Mouse (Mus musculus) C2C12 (cell line): ENCODE data around the gene Ly6g5c. TPM values are rescaled to one million over a fixed set of nuclear protein-coding genes. Genes with fewer than 3 reads are reported as not detected.

Source experiments
- H3K27me3 ChIP-seq: one replicate; pipeline ENCODE4 v1.6.1; 2011; ENCODE audit not compliant: control insufficient read depth, insufficient read depth, insufficient read length
- H3K36me3 ChIP-seq: one replicate; pipeline ENCODE4 v1.6.1; 2011; ENCODE audit not compliant: control insufficient read depth, insufficient read depth
- H3K4me3 ChIP-seq: one replicate; pipeline ENCODE4 v1.5.1; 2011; ENCODE audit warnings: mild to moderate bottlenecking, control low read depth; ENCODE audit not compliant: poor library complexity, insufficient read depth, severe bottlenecking
- H3K79me2 ChIP-seq: one replicate; pipeline ENCODE4 v1.6.1; 2011; ENCODE audit not compliant: control insufficient read depth, insufficient read depth
- H3K79me3 ChIP-seq: one replicate; pipeline ENCODE4 v1.6.1; 2011; ENCODE audit warnings: low read depth, control low read depth
- H3ac ChIP-seq: one replicate; pipeline ENCODE3; 2011; ENCODE audit warnings: low read depth; ENCODE audit not compliant: control insufficient read depth, insufficient read length
- CEBPB ChIP-seq: IDR thresholded peaks from one replicate; pipeline ENCODE4 v1.6.1; 2011; ENCODE audit warnings: low read depth, mild to moderate bottlenecking, control low read depth, moderate library complexity
- CTCF ChIP-seq: IDR thresholded peaks from one replicate; pipeline ENCODE4 v1.5.1; 2011; ENCODE audit not compliant: control insufficient read depth, insufficient read depth, insufficient read length
- FOSL1 ChIP-seq: IDR thresholded peaks from one replicate; pipeline ENCODE4 v1.8.0; 2011; ENCODE audit warnings: mild to moderate bottlenecking, low read length; ENCODE audit not compliant: poor library complexity, insufficient read depth, severe bottlenecking
- MAX ChIP-seq: IDR thresholded peaks from one replicate; pipeline ENCODE4 v1.6.1; 2011; ENCODE audit warnings: mild to moderate bottlenecking, control low read depth
- MYOD1 ChIP-seq: IDR thresholded peaks from one replicate; pipeline ENCODE4 v1.6.1; 2011; ENCODE audit warnings: low read depth; ENCODE audit not compliant: control insufficient read depth, insufficient read length
- MYOG ChIP-seq: IDR thresholded peaks from one replicate; pipeline ENCODE4 v1.6.1; 2011; ENCODE audit not compliant: control insufficient read depth, insufficient read length; ENCODE audit errors: extremely low read depth
- USF1 ChIP-seq: IDR thresholded peaks from one replicate; pipeline ENCODE4 v1.6.1; 2011; ENCODE audit warnings: low read depth, mild to moderate bottlenecking, control low read depth, moderate library complexity
- polyA plus RNA-seq: library from polyadenylated mRNA; unstranded; fragments of >200 nt; fragmentation: generic; extraction: Trizol; gene quantifications from one replicate; pipeline ENCODE4 v1.2.1, GENCODE M21; 2012; ENCODE audit warnings: missing spikeins

Ly6g5c gene
- polyA plus RNA-seq, 1 experiment, result not detected

- Histone ChIP-seq H3K79me2 (peaks cover 14% of the 10 kb centered on the region), H3ac (no peak overlapping the region), H3K79me3 (peaks cover 3% of the 10 kb centered on the region), H3K27me3 (no peaks in the 10 kb centered on the region), H3K36me3 (peaks cover 28% of the 10 kb centered on the region), H3K4me3 (no peak overlapping the region)
- TF ChIP-seq MYOG, result no peak
- no peak for TF ChIP-seq MYOD1
- TF ChIP-seq USF1, result no peak
- TF ChIP-seq MAX, result no peak
- TF ChIP-seq CEBPB, result no peak
- no peak for TF ChIP-seq CTCF
- TF ChIP-seq FOSL1, result no peak
Measured at GRCm38 (mm10) chr17:35094475-35095365, 13.4 kb upstream of the Ly6g5c start.

- Histone ChIP-seq H3ac (no peak overlapping the region), H3K36me3 (peaks cover 39% of the 10 kb centered on the region)
- no peak for TF ChIP-seq MYOD1
- TF ChIP-seq USF1, result no peak
- no peak for TF ChIP-seq MAX
- TF ChIP-seq CTCF, result no peak
- TF ChIP-seq CEBPB, result no peak
- TF ChIP-seq FOSL1, result no peak
- no peak for TF ChIP-seq MYOG
Measured at GRCm38 (mm10) chr17:35096597-35096996, 11.5 kb upstream of the Ly6g5c start.

GRCm38 (mm10) chr17:35097164-35097655 lies 10.9 kb upstream of the Ly6g5c start:
- Histone ChIP-seq H3K4me3 (no peak overlapping the region), H3K27me3 (no peaks in the 10 kb centered on the region), H3K79me2 (no peaks in the 10 kb centered on the region), H3K36me3 (peaks cover 38% of the 10 kb centered on the region), H3K79me3 (no peaks in the 10 kb centered on the region), H3ac (no peak overlapping the region)
- no peak for TF ChIP-seq MAX

More at GRCm38 (mm10) chr17:35096597-35096996, 11.5 kb upstream of the Ly6g5c start:
- H3K4me3 ChIP-seq, result no peak overlapping the region
- no peaks in the 10 kb centered on the region for H3K79me3 ChIP-seq
- H3K79me2 ChIP-seq, result no peaks in the 10 kb centered on the region
- H3K27me3 ChIP-seq, result no peaks in the 10 kb centered on the region

GRCm38 (mm10) chr17:35100196-35100765 lies 7.8 kb upstream of the Ly6g5c start:
- Histone ChIP-seq H3K4me3 (no peak overlapping the region), H3K79me2 (no peaks in the 10 kb centered on the region), H3K36me3 (peaks cover 24% of the 10 kb centered on the region), H3K79me3 (no peaks in the 10 kb centered on the region), H3K27me3 (no peaks in the 10 kb centered on the region), H3ac (no peak overlapping the region)
- TF ChIP-seq MAX (no peak), USF1 (no peak), MYOG (no peak), FOSL1 (no peak), MYOD1 (no peak), CEBPB (no peak)

- no peak for TF ChIP-seq USF1
- no peak for TF ChIP-seq MAX
- no peaks in the 10 kb centered on the region for H3K79me3 ChIP-seq
- H3ac ChIP-seq, result no peak overlapping the region
- no peaks in the 10 kb centered on the region for H3K27me3 ChIP-seq
- H3K79me2 ChIP-seq, result no peaks in the 10 kb centered on the region
- peaks cover 19% of the 10 kb centered on the region for H3K36me3 ChIP-seq
- H3K4me3 ChIP-seq, result no peak overlapping the region
Measured at GRCm38 (mm10) chr17:35101161-35101560, 6.9 kb upstream of the Ly6g5c start.

GRCm38 (mm10) chr17:35102299-35102698 lies 5.8 kb upstream of the Ly6g5c start:
- no peaks in the 10 kb centered on the region for H3K79me2 ChIP-seq
- H3K4me3 ChIP-seq, result no peak overlapping the region
- H3ac ChIP-seq, result no peak overlapping the region
- no peaks in the 10 kb centered on the region for H3K27me3 ChIP-seq
- TF ChIP-seq CEBPB (no peak), MAX (no peak), CTCF (no peak), USF1 (no peak)
- peaks cover 17% of the 10 kb centered on the region for H3K36me3 ChIP-seq
- H3K79me3 ChIP-seq, result no peaks in the 10 kb centered on the region
